Mouse (Mus musculus): ENCODE data around the gene Atl1.

Gene Atl1

GRCm38 (mm10) chr12:69885170-69885923, 7.1 kb upstream of the Atl1 start:
- no peak for DNase-seq

GRCm38 (mm10) chr12:69887776-69888175, 4.6 kb upstream of the Atl1 start:
- no peak for DNase-seq

- DNase-seq, result no peak
These were observed 4.1 kb upstream of the Atl1 start for GRCm38 (mm10) chr12:69888345-69888744.

- DNase-seq, result no peak
These were observed 2.4 kb upstream of the Atl1 start for GRCm38 (mm10) chr12:69890051-69890450.

- DNase-seq, result peak in 1 of 2 experiments; percentile 15
These were observed 1.9 kb upstream of the Atl1 start for GRCm38 (mm10) chr12:69890476-69890875.

- no peak for DNase-seq
These were observed 693 bp upstream of the Atl1 start for GRCm38 (mm10) chr12:69891721-69892120.

GRCm38 (mm10) chr12:69893927-69894326, 1.5 kb downstream of the Atl1 start:
- DNase-seq, result peak in 1 of 2 experiments; percentile 32

GRCm38 (mm10) chr12:69895046-69895445, 2.6 kb downstream of the Atl1 start:
- DNase-seq, result no peak

- no peak for DNase-seq
These were observed 5.7 kb downstream of the Atl1 start for GRCm38 (mm10) chr12:69898119-69898518.

GRCm38 (mm10) chr12:69904991-69905390, 12.6 kb downstream of the Atl1 start:
- DNase-seq, result no peak

GRCm38 (mm10) chr12:69907667-69908510, 15.5 kb downstream of the Atl1 start:
- DNase-seq, result peak; percentile 86 to 87

GRCm38 (mm10) chr12:69908511-69908900, 16.1 kb downstream of the Atl1 start:
- peak; percentile 83 to 90 for DNase-seq

GRCm38 (mm10) chr12:69911906-69912305, 19.5 kb downstream of the Atl1 start:
- DNase-seq, result no peak

- DNase-seq, result no peak
These were observed 20.3 kb downstream of the Atl1 start for GRCm38 (mm10) chr12:69912737-69913136.

- DNase-seq, result no peak
These were observed 25.5 kb downstream of the Atl1 start for GRCm38 (mm10) chr12:69917870-69918269.

GRCm38 (mm10) chr12:69922099-69922498, 29.7 kb downstream of the Atl1 start:
- DNase-seq, result no peak

GRCm38 (mm10) chr12:69923128-69923527, 30.7 kb downstream of the Atl1 start:
- DNase-seq, result no peak

- no peak for DNase-seq
These were observed 31.2 kb downstream of the Atl1 start for GRCm38 (mm10) chr12:69923603-69924002.

- DNase-seq, result peak; percentile 34 to 60
These were observed 31.6 kb downstream of the Atl1 start for GRCm38 (mm10) chr12:69924012-69924411.

GRCm38 (mm10) chr12:69926716-69927115, 34.3 kb downstream of the Atl1 start:
- DNase-seq, result no peak

- no peak for DNase-seq
These were observed 45.3 kb downstream of the Atl1 start for GRCm38 (mm10) chr12:69937731-69938130.

GRCm38 (mm10) chr12:69939291-69939690, 46.9 kb downstream of the Atl1 start:
- peak in 1 of 2 experiments; percentile 33 for DNase-seq

GRCm38 (mm10) chr12:69941655-69942329, 49.4 kb downstream of the Atl1 start:
- DNase-seq, result no peak
